Mouse (Mus musculus) kidney, postnatal 0 days (tissue): ENCODE measurements around the gene Prpsap2. TPM values are rescaled to one million over a fixed set of nuclear protein-coding genes. Genes with fewer than 3 reads are reported as not detected.

Experiments
- ATAC-seq: fragments of 200-750 bp; cut with Nextera tagmentation; replicated peaks from 2 replicates; pipeline ENCODE4 v1.8.0; 2017; ENCODE audit warnings: low read depth, moderate number of reproducible peaks, moderate TSS enrichment, moderate library complexity; ENCODE audit not compliant: low FRiP score
- DNase-seq: peaks from one replicate; pipeline ENCODE4 v3.0.0-alpha.2; 2016; ENCODE audit warnings: low spot score
- H3K27ac ChIP-seq: fragments of 300-500 bp; sonication (generic); 2 replicates; pipeline ENCODE4 v1.5.1; 2014; ENCODE audit warnings: mild to moderate bottlenecking
- H3K27me3 ChIP-seq: fragments of 300-500 bp; sonication (generic); 2 replicates; pipeline ENCODE4 v1.6.1; 2014; ENCODE audit warnings: low read length, mixed read lengths; ENCODE audit not compliant: insufficient read depth
- H3K36me3 ChIP-seq: fragments of 300-500 bp; sonication (generic); 2 replicates; pipeline ENCODE4 v1.6.1; 2014; ENCODE audit warnings: low read length, mixed read lengths; ENCODE audit not compliant: insufficient read depth
- H3K4me1 ChIP-seq: fragments of 300-500 bp; sonication (generic); replicated peaks from 2 replicates; pipeline ENCODE4 v1.6.1; 2014; ENCODE audit warnings: antibody characterized with exemption, low read length, mixed read lengths; ENCODE audit not compliant: insufficient read depth
- H3K4me2 ChIP-seq: fragments of 300-500 bp; sonication (generic); 2 replicates; pipeline ENCODE4 v1.6.1; 2014; ENCODE audit warnings: mild to moderate bottlenecking, low read length, moderate library complexity, mixed read lengths
- H3K4me3 ChIP-seq: fragments of 300-500 bp; sonication (generic); replicated peaks from 2 replicates; pipeline ENCODE4 v1.5.1; 2014; ENCODE audit warnings: low read depth, low read length
- H3K9ac ChIP-seq: fragments of 300-500 bp; sonication (generic); 2 replicates; pipeline ENCODE4 v1.6.1; 2014; ENCODE audit warnings: low read depth, low read length
- H3K9me3 ChIP-seq: fragments of 300-500 bp; sonication (generic); replicated peaks from 2 replicates; pipeline ENCODE4 v1.6.1; 2016; ENCODE audit warnings: low read length, inconsistent platforms, mixed read lengths
- CTCF ChIP-seq: IDR thresholded peaks from 2 replicates; pipeline ENCODE4 v1.5.1; 2016; ENCODE audit warnings: antibody characterized with exemption, low read depth, mild to moderate bottlenecking, moderate library complexity
- WGBS: fragments of 180-500 bp; shearing (Covaris S2); extraction: QIAGEN DNeasy Blood & Tissue Kit; methylation state at CpG from one replicate; pipeline ENCODE4 v1.1.7; 2014; 5-methylcytosine and 5-hydroxymethylcytosine counted together
- polyA plus RNA-seq: library from polyadenylated mRNA; unstranded; fragments of >200 nt; fragmentation: Nextera tagmentation; extraction: Ambion mirVana; gene quantifications from 2 replicates; pipeline ENCODE4 v1.2.1, GENCODE M21; 2015

Gene Prpsap2
- polyA plus RNA-seq, 1 experiment from 2014 or later: 27.8 TPM

- no peak for TF ChIP-seq CTCF
- DNase-seq: no peak
- 54% methylated on average over 3 of the region's 3 CpGs for WGBS
Measured at GRCm38 (mm10) chr11:61708928-61709327, 53.0 kb downstream of the Prpsap2 start.

GRCm38 (mm10) chr11:61706232-61706631, 55.7 kb downstream of the Prpsap2 start:
- ATAC-seq (no peak), DNase-seq (no peak)
- TF ChIP-seq CTCF: no peak
- H3K4me1 ChIP-seq: no peaks in the 10 kb centered on the region
- H3K27me3 ChIP-seq: no peaks in the 10 kb centered on the region
- no peak overlapping the region for H3K4me2 ChIP-seq
- no peak overlapping the region for H3K4me3 ChIP-seq
- no peak overlapping the region for H3K9ac ChIP-seq
- H3K27ac ChIP-seq: no peak overlapping the region
- WGBS: 64% methylated on average over 4 of the region's 4 CpGs
- H3K9me3 ChIP-seq: no peaks in the 10 kb centered on the region
- no peaks in the 10 kb centered on the region for H3K36me3 ChIP-seq

More at GRCm38 (mm10) chr11:61708928-61709327, 53.0 kb downstream of the Prpsap2 start:
- Histone ChIP-seq H3K4me2 (no peak overlapping the region), H3K27me3 (no peaks in the 10 kb centered on the region), H3K27ac (no peak overlapping the region), H3K4me3 (no peak overlapping the region), H3K4me1 (no peaks in the 10 kb centered on the region), H3K9ac (no peak overlapping the region), H3K36me3 (no peaks in the 10 kb centered on the region), H3K9me3 (no peaks in the 10 kb centered on the region)
- no peak for ATAC-seq

GRCm38 (mm10) chr11:61705581-61705980, 56.3 kb downstream of the Prpsap2 start:
- Histone ChIP-seq H3K27ac (no peak overlapping the region), H3K9me3 (no peaks in the 10 kb centered on the region), H3K4me3 (no peak overlapping the region), H3K4me2 (no peak overlapping the region), H3K4me1 (no peaks in the 10 kb centered on the region), H3K36me3 (no peaks in the 10 kb centered on the region), H3K9ac (no peak overlapping the region), H3K27me3 (no peaks in the 10 kb centered on the region)
- ATAC-seq (no peak), DNase-seq (no peak)
- 89% methylated on average over 2 of the region's 2 CpGs for WGBS
- TF ChIP-seq CTCF: no peak

- WGBS: 95% methylated on average over 5 of the region's 5 CpGs
- H3K4me1 ChIP-seq: peaks cover 6% of the 10 kb centered on the region; the same call in 1 of the 2 replicates
- no peak for DNase-seq
- H3K9me3 ChIP-seq: no peaks in the 10 kb centered on the region
- H3K4me2 ChIP-seq: no peak overlapping the region
- TF ChIP-seq CTCF: no peak
- H3K9ac ChIP-seq: no peak overlapping the region
- H3K27ac ChIP-seq: no peak overlapping the region
- no peaks in the 10 kb centered on the region for H3K36me3 ChIP-seq
- no peak overlapping the region for H3K4me3 ChIP-seq
- no peak for ATAC-seq
- no peaks in the 10 kb centered on the region for H3K27me3 ChIP-seq
Measured at GRCm38 (mm10) chr11:61702494-61702893, 59.4 kb downstream of the Prpsap2 start.

- no peak for TF ChIP-seq CTCF
- Histone ChIP-seq H3K9me3 (no peaks in the 10 kb centered on the region), H3K27me3 (no peaks in the 10 kb centered on the region), H3K4me3 (no peak overlapping the region), H3K36me3 (no peaks in the 10 kb centered on the region), H3K4me1 (peaks cover 6% of the 10 kb centered on the region; the same call in 1 of the 2 replicates), H3K9ac (no peak overlapping the region), H3K4me2 (no peak overlapping the region), H3K27ac (peak overlapping the region; percentile 19; the same call in 1 of the 2 replicates)
- 35% methylated on average over 5 of the region's 5 CpGs for WGBS
- ATAC-seq: peak; percentile 63
- DNase-seq: no peak
Measured at GRCm38 (mm10) chr11:61701696-61702095, 60.2 kb downstream of the Prpsap2 start.

- DNase-seq (peak; percentile 27), ATAC-seq (peak; percentile 63; the same call in 1 of the 2 replicates)
- Histone ChIP-seq H3K4me1 (peaks cover 6% of the 10 kb centered on the region; the same call in 1 of the 2 replicates), H3K27me3 (no peaks in the 10 kb centered on the region), H3K4me3 (no peak overlapping the region), H3K9ac (no peak overlapping the region), H3K36me3 (no peaks in the 10 kb centered on the region), H3K9me3 (no peaks in the 10 kb centered on the region), H3K27ac (0 out of 2 replicates have a peak overlapping the region, but pooled peaks have one; percentile 10), H3K4me2 (no peak overlapping the region)
- 68% methylated on average over 4 of the region's 4 CpGs for WGBS
- no peak for TF ChIP-seq CTCF
Measured at GRCm38 (mm10) chr11:61699933-61700332, 62.0 kb downstream of the Prpsap2 start.

- Histone ChIP-seq H3K36me3 (no peaks in the 10 kb centered on the region), H3K27me3 (no peaks in the 10 kb centered on the region), H3K4me1 (peaks cover 6% of the 10 kb centered on the region; the same call in 1 of the 2 replicates), H3K4me2 (no peak overlapping the region), H3K27ac (0 out of 2 replicates have a peak overlapping the region, but pooled peaks have one; percentile 10), H3K4me3 (no peak overlapping the region), H3K9me3 (no peaks in the 10 kb centered on the region), H3K9ac (no peak overlapping the region)
- DNase-seq (no peak), ATAC-seq (0 out of 2 replicates have a peak, but pooled peaks have one; percentile 4)
- 89% methylated on average over 5 of the region's 5 CpGs for WGBS
- no peak for TF ChIP-seq CTCF
Measured at GRCm38 (mm10) chr11:61699460-61699859, 62.4 kb downstream of the Prpsap2 start.
